ENCODE assay signal across 8 mouse cellular contexts in genomic region chr8:85080214-85080531, GRCm38 (mm10). TPM values are rescaled to one million over a fixed set of nuclear protein-coding genes. Genes with fewer than 3 reads are reported as not detected.
DNase-seq lines count a peak whose midpoint lies in the region; ATAC-seq lines count a peak whose summit lies in the region.

No protein-coding gene starts in this region.

- peak overlapping the region; percentile 96 for H3K4me2 ChIP-seq in limb, embryonic 13.5 days (replicated peaks)
- peak overlapping the region; percentile 96 for H3K4me2 ChIP-seq in stomach, embryonic 16.5 days (ENCODE audit: low read depth, low read length)

- peak overlapping the region; percentile 88 for H3K9ac ChIP-seq in limb, embryonic 13.5 days
- H3K9ac ChIP-seq in stomach, embryonic 16.5 days (ENCODE audit: low read length): peak overlapping the region; percentile 96

- H3K4me3 ChIP-seq in limb, embryonic 13.5 days: peak overlapping the region; percentile 89
- H3K4me3 ChIP-seq in stomach, embryonic 16.5 days (replicated peaks; ENCODE audit: low read length): peak overlapping the region; percentile 77

- H3K9me3 ChIP-seq in limb, embryonic 13.5 days: no peaks in the 10 kb centered on the region
- no peaks in the 10 kb centered on the region for H3K9me3 ChIP-seq in stomach, embryonic 16.5 days (replicated peaks; ENCODE audit: control insufficient read depth, low read length)

- peaks cover 28% of the 10 kb centered on the region for H3K36me3 ChIP-seq in limb, embryonic 13.5 days
- H3K36me3 ChIP-seq in stomach, embryonic 16.5 days (ENCODE audit: control insufficient read depth, insufficient read depth, low read length): no peaks in the 10 kb centered on the region

- H3K27ac ChIP-seq in limb, embryonic 13.5 days: peak overlapping the region; percentile 44; the same call in 1 of the 2 replicates
- peak overlapping the region; percentile 86 for H3K27ac ChIP-seq in stomach, embryonic 16.5 days (ENCODE audit: low read length)

- under 1% methylated on average over 25 of the region's 25 CpGs for WGBS in limb, embryonic 13.5 days
- under 1% methylated on average over 25 of the region's 25 CpGs for WGBS in stomach, embryonic 16.5 days

- DNase-seq in gastrocnemius, postnatal 25 days: peak; percentile 42
- no peak for DNase-seq in gastrocnemius, adult 18-20 months (ENCODE audit: low spot score)
- DNase-seq in thymus, postnatal 4 days: peak; percentile 64
- DNase-seq in thymus, postnatal 14 days: no peak
- DNase-seq in adrenal gland, postnatal 36 days: no peak
- DNase-seq in left cerebral cortex, adult 9 months (ENCODE audit: low spot score in 2 of 2): no peak

- H3K27me3 ChIP-seq in limb, embryonic 13.5 days: no peaks in the 10 kb centered on the region
- no peaks in the 10 kb centered on the region for H3K27me3 ChIP-seq in stomach, embryonic 16.5 days (ENCODE audit: control insufficient read depth, insufficient read depth, low read length)

- no peak for ATAC-seq in limb, embryonic 13.5 days (ENCODE audit: low FRiP score, low read depth)
- no peak for ATAC-seq in stomach, embryonic 16.5 days (ENCODE audit: insufficient read depth, low FRiP score)

- H3K4me1 ChIP-seq in limb, embryonic 13.5 days: peaks cover 37% of the 10 kb centered on the region
- peaks cover 25% of the 10 kb centered on the region for H3K4me1 ChIP-seq in stomach, embryonic 16.5 days (ENCODE audit: control insufficient read depth, insufficient read depth, low read length)

RNA-seq across cellular contexts. Expression of gene Wdr83os, which starts 0.4 kb away (rescaled TPM):
- 10 to 100 TPM; 39.8 to 43.1 TPM for total RNA-seq in gastrocnemius, postnatal 25 days (2021)
- 10 to 100 TPM; 46.9 to 47.2 TPM for total RNA-seq in gastrocnemius, adult 18-20 months (2021)
- polyA plus RNA-seq in limb, embryonic 13.5 days (2015; fragmentation: Nextera tagmentation; extraction: Ambion mirVana): 111 and 127 TPM in 2 replicates
- polyA plus RNA-seq in stomach, embryonic 16.5 days (2015; fragmentation: Nextera tagmentation; extraction: Ambion mirVana): 116 and 131 TPM in 2 replicates
- 10 to 100 TPM; 69.1 to 79.6 TPM for total RNA-seq in adrenal gland, postnatal 36 days (2021)

RNA-seq across cellular contexts. Expression of gene Wdr83, which starts 0.9 kb away (rescaled TPM):
- 10 to 100 TPM; 14.9 to 21.8 TPM for total RNA-seq in gastrocnemius, postnatal 25 days (2021)
- total RNA-seq in gastrocnemius, adult 18-20 months (2021): 10 to 100 TPM; 12.6 to 20.8 TPM
- 43.0 and 45.1 TPM in 2 replicates for polyA plus RNA-seq in limb, embryonic 13.5 days (2015; fragmentation: Nextera tagmentation; extraction: Ambion mirVana)
- 36.8 and 46.1 TPM in 2 replicates for polyA plus RNA-seq in stomach, embryonic 16.5 days (2015; fragmentation: Nextera tagmentation; extraction: Ambion mirVana)
- total RNA-seq in adrenal gland, postnatal 36 days (2021): 10 to 100 TPM; 20.5 to 25.5 TPM

RNA-seq across cellular contexts. Expression of gene Man2b1, which starts 2.9 kb away (rescaled TPM):
- 10 to 100 TPM in 1 of 2 experiments, 1 to 10 TPM in 1; 7.3 to 12.6 TPM for total RNA-seq in gastrocnemius, postnatal 25 days (2021)
- 1 to 10 TPM; 7.9 to 9.4 TPM for total RNA-seq in gastrocnemius, adult 18-20 months (2021)
- 29.2 and 32.2 TPM in 2 replicates for polyA plus RNA-seq in limb, embryonic 13.5 days (2015; fragmentation: Nextera tagmentation; extraction: Ambion mirVana)
- polyA plus RNA-seq in stomach, embryonic 16.5 days (2015; fragmentation: Nextera tagmentation; extraction: Ambion mirVana): 59.8 and 61.3 TPM in 2 replicates
- 10 to 100 TPM; 38.1 to 45.5 TPM for total RNA-seq in adrenal gland, postnatal 36 days (2021)

RNA-seq across cellular contexts. Expression of gene Dhps, which starts 8.6 kb away (rescaled TPM):
- 10 to 100 TPM; 18.6 to 20.3 TPM for total RNA-seq in gastrocnemius, postnatal 25 days (2021)
- total RNA-seq in gastrocnemius, adult 18-20 months (2021): 10 to 100 TPM; 31.6 to 35.1 TPM
- 60.0 and 60.5 TPM in 2 replicates for polyA plus RNA-seq in limb, embryonic 13.5 days (2015; fragmentation: Nextera tagmentation; extraction: Ambion mirVana)
- 47.1 TPM in 2 replicates for polyA plus RNA-seq in stomach, embryonic 16.5 days (2015; fragmentation: Nextera tagmentation; extraction: Ambion mirVana)
- total RNA-seq in adrenal gland, postnatal 36 days (2021): 10 to 100 TPM; 32.2 to 32.7 TPM

RNA-seq across cellular contexts. Expression of gene Gm5741, which starts 12.4 kb away (rescaled TPM):
- total RNA-seq in gastrocnemius, postnatal 25 days (2021): not detected
- total RNA-seq in gastrocnemius, adult 18-20 months (2021): not detected
- polyA plus RNA-seq in limb, embryonic 13.5 days (2015; fragmentation: Nextera tagmentation; extraction: Ambion mirVana): 0.75 and 0.76 TPM in 2 replicates
- polyA plus RNA-seq in stomach, embryonic 16.5 days (2015; fragmentation: Nextera tagmentation; extraction: Ambion mirVana): 0.53 TPM in 1 of 2 replicates, not detected in the other
- total RNA-seq in adrenal gland, postnatal 36 days (2021): 1 to 10 TPM in 1 of 2 experiments, not detected in 1; 1.2 TPM

Comparison
In these comparisons a context has a peak if more than half of its experiments do, and no peak if none do; other contexts are left out.
1. DNase-seq: peak in gastrocnemius, postnatal 25 days (single experiment) and thymus, postnatal 4 days (single experiment); none in gastrocnemius, adult 18-20 months (single experiment), thymus, postnatal 14 days (single experiment), adrenal gland, postnatal 36 days (0 of 2) and left cerebral cortex, adult 9 months (0 of 2).